Mouse (Mus musculus) Patski (cell line): ENCODE results near the gene Zfp850. TPM values are rescaled to one million over a fixed set of nuclear protein-coding genes. Genes with fewer than 3 reads are reported as not detected.
"Not testable (repeated sequence)": the region's sequence is repeated elsewhere in the genome, so short reads cannot be mapped to it uniquely, and the experiment has no call there.

Source experiments
- ATAC-seq: fragments of 100-300 bp; one replicate; pipeline ENCODE4 v1.8.0; 2021
- CTCF ChIA-PET: fragments of 350-600 bp; sonication (Branson Sonifier 250); formaldehyde crosslinking; loops from one replicate; lab custom pipeline; 2022; ENCODE audit warnings: inconsistent platforms; lab: Charles Lee
- POLR2A ChIA-PET: fragments of 350-600 bp; sonication (Branson Sonifier 250); formaldehyde crosslinking; loops from one replicate; lab custom pipeline; 2022; ENCODE audit warnings: antibody characterized with exemption, inconsistent platforms; lab: Charles Lee
- DNase-seq: peaks from one replicate; pipeline ENCODE4 v3.0.0-alpha.2; 2011; ENCODE audit warnings: low read depth, low spot score
- H3K27me3 ChIP-seq: fragments of 371-371 bp; one replicate; pipeline ENCODE4 v1.5.1; 2021
- CTCF ChIP-seq: fragments of 100-300 bp; IDR thresholded peaks from one replicate; pipeline ENCODE4 v1.5.1; 2021
- in situ Hi-C: fragments of 300-500 bp; cut with MboI; formaldehyde crosslinking; loops from 3 replicates; pipeline ENCODE4 v1.11.1; 2018; ENCODE audit warnings: low pct_unique_long_range_greater_than_20kb, mixed read lengths
- polyA plus RNA-seq: library from polyadenylated mRNA; unstranded; gene quantifications from one replicate; pipeline ENCODE4 v1.2.3, GENCODE M21; 2021

Gene Zfp850
- polyA plus RNA-seq, 1 experiment from 2014 or later = 3.0 TPM

DNA sequence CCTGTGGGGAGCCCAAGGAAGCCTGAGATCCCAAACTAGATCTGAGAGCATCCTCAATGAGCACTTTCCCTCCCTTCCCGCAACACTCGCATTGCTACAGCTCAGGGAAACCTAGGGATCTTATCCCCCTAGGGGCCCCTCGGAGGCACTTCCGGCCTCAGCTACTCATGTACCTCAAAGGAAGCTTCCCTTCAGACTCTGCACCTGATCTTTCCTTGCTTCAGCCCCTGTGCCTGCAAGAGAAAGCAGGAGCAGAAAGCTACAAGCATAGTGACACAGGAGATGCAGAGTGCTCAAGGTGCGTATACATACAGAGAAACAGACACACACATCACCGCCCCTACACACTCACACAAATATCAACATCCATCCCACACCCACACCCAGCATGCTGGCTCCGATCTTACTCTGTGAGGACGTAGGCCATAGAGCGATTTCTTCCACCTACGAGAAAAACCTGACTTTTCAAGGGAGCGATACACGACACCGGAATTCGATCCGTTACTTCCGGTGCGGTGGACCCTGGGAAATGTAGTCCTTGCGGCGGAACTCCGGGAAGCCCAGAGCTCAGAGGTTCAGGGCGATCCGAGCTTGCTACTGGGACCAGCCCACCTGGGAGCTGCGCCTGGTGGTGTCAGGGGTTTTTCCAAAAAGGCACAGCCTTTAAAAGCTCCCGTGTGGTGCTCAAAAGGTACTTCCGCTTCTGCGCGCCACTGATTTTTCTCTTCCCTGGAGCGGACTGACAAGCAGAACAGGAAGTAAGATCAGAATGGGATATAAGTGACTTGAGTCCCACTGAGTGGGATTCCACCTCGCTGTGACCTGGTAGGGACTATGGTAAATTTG lies 35.0 kb downstream of the Zfp850 start, which contains the start of gene Zfp780b:
Zfp780b (minus strand) TSS at position 489 of the 846 bp plus-strand sequence.
- in situ Hi-C loops = loop anchor here (5.0 kb wide), 1 partner anchor 117 kb away; no protein-coding TSS in a partner anchor
- ATAC-seq = peak; percentile 87
- CTCF ChIA-PET = no interaction called here
- H3K27me3 ChIP-seq = no peaks in the 10 kb centered on the region
- no peak for TF ChIP-seq CTCF
- POLR2A ChIA-PET = interaction anchor here (0.9 kb wide), 1 partner anchor 66 kb away, joined by 4 read pairs; no protein-coding TSS in a partner anchor
- peak; percentile 20 for DNase-seq

DNA sequence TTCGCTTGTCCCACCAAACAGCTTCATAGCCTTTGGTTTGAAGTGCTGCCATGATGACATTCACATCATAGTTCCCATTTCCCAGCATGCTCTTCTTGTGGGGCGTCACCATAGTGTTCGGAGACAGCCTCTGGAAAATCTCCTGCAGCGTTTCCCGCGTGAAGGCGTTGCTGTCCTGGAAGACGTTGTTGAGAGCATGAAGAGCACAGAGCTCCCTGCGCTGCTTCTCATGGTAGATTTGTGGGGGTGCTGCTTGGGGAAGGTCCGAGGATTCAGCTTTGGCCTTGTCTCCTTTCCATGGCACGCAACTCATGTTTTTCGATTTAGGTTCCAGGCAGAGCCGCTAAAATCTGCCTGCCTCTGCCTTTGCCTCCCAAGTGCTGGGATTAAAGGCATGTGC lies 64.5 kb downstream of the Zfp850 start:
- POLR2A ChIA-PET, in situ Hi-C loops, ATAC-seq, H3K27me3 ChIP-seq, CTCF ChIA-PET, DNase-seq: not testable (repeated sequence)

DNA sequence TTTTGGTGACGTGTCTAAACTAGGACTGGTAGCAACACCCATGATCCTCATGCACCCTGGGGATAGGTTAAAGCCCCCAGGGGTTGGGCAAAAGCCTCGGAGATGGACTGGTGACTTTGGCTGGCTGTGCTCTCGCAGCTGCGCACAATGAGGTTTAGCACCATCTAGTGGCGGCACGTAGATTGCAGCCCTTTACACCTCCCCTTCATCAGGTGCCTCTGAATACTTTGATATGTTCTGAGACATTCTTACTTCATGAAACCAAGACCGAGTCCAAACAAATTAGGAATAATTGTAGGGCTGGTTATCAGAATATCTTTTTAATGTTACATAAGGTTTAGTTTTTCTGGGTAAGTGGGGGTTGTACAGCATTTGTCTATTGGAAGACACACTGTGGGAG lies 72.0 kb downstream of the Zfp850 start:
- TF ChIP-seq CTCF = peak; percentile 69
- CTCF ChIA-PET = interaction anchor here (1.1 kb wide), 1 partner anchor 12 kb away, joined by 3 read pairs; no protein-coding TSS in a partner anchor
- in situ Hi-C loops, POLR2A ChIA-PET, H3K27me3 ChIP-seq, DNase-seq, ATAC-seq: not testable (repeated sequence)

Other genes starting within 250 kb of the Zfp850 start
- 4.2 TPM for gene Zfp626, start 206.9 kb downstream of the Zfp850 start, polyA plus RNA-seq
- gene Zfp59, start 175.5 kb downstream of the Zfp850 start, polyA plus RNA-seq = 5.4 TPM
- 2.7 TPM for gene Zfp607a, start 156.6 kb downstream of the Zfp850 start, polyA plus RNA-seq
- 8.1 TPM for gene Zfp974, start 84.7 kb downstream of the Zfp850 start, polyA plus RNA-seq
- 9.2 TPM for gene Zfp780b, start 34.9 kb downstream of the Zfp850 start, polyA plus RNA-seq
- gene Psmc4, start 36.0 kb upstream of the Zfp850 start, polyA plus RNA-seq = 176 TPM
- 1.6 TPM for gene Fcgbp, start 57.1 kb upstream of the Zfp850 start, polyA plus RNA-seq
- gene 9530053A07Rik, start 115.4 kb upstream of the Zfp850 start, polyA plus RNA-seq = 0.77 TPM
- gene Fbl, start 155.6 kb upstream of the Zfp850 start, polyA plus RNA-seq = 134 TPM
- 26.5 TPM for gene Dyrk1b, start 165.4 kb upstream of the Zfp850 start, polyA plus RNA-seq